Mouse (Mus musculus) retina, postnatal 1 day (tissue): ENCODE results near the gene Dhx35.
A peak's percentile ranks its signal among the peaks of the same experiment; 100 is the strongest.

Experiments
- DNase-seq: peaks from one replicate; pipeline ENCODE4 v3.0.0-alpha.2; 2012

The Dhx35 gene

GRCm38 (mm10) chr2:158794494-158795004 lies at the start of gene Dhx35:
Dhx35 (plus strand) TSS chr2:158794807.
- DNase-seq: peak; percentile 99

DNA sequence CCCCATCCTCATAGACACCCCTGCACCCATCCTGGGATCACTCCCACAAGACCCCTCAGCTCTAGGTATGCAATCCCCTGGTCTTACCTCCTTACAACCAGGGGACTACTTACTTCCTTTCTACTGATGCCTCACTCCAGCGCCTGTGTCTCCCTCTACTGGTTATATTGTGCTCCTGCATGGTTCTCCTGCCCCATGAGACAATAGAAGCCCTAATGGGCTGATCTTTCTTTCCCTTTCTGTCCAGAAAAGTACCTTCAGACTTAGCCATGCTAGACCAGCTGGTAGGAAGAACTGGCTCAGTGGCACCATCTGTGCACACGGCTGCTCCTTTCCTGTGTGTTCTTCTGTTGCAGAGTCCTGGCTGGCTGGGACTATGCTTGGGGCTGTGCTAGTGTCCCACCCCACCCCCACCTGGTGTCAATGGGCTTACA lies 49.5 kb upstream of the Dhx35 start:
- peak; percentile 85 for DNase-seq

DNA sequence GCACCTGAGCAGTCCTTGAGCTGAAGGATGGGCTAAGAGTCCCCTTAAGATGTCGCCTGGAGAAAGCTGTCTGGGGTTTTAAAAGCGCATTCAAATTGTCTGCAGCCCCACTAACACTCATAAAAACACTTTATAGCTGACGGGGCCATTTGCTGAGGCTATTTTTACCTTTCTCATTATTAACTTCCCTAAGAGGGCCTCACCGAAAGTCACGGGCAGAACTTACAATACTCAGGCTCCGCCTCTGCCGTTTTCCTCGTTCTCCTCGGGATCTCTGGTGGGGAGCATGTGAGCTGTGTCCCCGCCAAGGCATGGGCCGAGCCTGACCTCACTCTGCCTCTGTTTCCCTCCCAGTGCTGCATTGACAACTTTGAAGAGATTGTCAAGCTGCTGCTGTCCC lies 48.4 kb upstream of the Dhx35 start:
- no peak for DNase-seq

DNA sequence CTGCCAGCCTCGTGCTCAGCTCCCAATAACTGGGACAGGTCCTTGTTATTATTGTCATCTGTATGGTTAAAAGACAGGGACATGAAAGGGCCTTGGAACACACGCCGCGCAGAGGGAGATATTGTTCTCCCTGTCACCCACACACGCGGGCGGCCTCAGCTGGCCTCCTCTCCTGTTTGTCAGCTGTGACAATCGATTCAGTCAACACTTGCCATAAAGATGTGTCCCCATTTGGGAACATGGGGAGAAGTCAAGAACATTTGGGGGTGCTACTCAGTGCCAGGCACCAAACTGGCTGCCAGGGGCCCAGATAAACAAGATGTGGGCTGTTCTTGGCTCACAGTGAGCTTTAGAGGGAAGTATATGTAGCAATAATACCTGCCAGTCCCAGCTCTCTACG lies 45.2 kb upstream of the Dhx35 start:
- no peak for DNase-seq

DNA sequence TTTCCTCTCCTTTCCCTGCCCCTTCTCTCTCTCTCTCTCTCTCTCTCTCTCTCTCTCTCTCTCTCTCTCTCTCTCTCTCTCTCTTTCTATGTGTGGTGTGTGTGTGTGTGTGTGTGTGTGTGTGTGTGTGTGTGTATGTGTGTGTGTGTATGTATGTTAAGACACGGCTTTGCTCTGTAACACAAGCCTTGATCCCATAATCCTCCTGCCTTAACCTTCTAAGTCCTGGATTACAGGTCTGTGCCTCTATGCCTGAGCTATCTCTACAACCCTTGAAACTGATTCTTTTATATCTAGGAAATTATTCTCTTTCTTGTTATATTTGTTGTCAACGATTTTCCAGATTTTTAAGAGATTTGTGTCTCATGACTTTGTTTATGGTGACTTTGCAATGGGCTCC lies 34.4 kb upstream of the Dhx35 start:
- DNase-seq: peak; percentile 64

- no peak for DNase-seq
Measured at GRCm38 (mm10) chr2:158762339-158762738, 32.3 kb upstream of the Dhx35 start.

- DNase-seq: peak; percentile 98
Measured at GRCm38 (mm10) chr2:158767742-158768339, 26.8 kb upstream of the Dhx35 start, which contains the start of gene Fam83d. Fam83d (plus strand) TSS chr2:158768093.

- peak; percentile 59 for DNase-seq
Measured at GRCm38 (mm10) chr2:158768350-158768749, 26.3 kb upstream of the Dhx35 start.

DNA sequence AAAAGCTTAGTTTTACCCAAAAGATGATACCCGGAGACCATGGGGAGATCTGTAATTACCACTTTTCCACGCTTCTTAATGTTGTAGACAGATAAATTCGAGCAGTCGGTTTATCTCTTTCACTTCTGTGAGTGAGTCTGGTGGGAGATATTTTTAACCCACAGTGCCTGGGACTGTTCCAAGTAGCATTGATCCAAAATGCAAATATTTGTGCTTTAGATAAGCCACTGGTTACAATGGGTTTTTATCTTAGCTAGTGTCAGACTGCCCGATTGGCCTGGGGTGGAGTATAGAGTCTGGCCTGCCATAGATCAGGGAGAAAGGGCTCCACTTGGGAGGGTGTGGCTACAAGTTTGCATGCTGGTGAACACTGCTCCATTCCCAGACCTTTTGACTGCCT lies 25.8 kb upstream of the Dhx35 start:
- DNase-seq: no peak

GRCm38 (mm10) chr2:158770126-158770757 lies 24.4 kb upstream of the Dhx35 start:
- DNase-seq: peak; percentile 16

- no peak for DNase-seq
Measured at GRCm38 (mm10) chr2:158771066-158771763, 23.4 kb upstream of the Dhx35 start.

DNA sequence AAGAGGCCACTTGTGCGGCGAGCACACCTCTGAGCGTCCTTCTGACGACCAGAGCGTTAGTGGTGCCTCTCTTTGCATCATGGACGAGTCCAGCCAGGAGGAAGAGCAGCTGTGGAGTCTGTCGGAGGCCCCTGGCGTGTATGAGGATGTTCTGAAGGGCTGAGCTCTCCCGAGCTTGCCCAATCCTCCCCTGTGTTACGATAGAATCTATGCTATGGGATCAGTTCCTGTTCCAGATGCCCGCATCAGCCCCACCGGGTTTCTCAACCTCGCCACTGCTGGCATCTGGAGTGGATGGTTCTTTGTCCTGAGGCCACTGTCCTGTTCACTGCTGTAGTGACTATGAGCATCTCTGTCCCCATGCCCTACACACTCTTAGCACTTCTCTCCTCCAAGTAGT lies 21.8 kb upstream of the Dhx35 start:
- DNase-seq: no peak

DNA sequence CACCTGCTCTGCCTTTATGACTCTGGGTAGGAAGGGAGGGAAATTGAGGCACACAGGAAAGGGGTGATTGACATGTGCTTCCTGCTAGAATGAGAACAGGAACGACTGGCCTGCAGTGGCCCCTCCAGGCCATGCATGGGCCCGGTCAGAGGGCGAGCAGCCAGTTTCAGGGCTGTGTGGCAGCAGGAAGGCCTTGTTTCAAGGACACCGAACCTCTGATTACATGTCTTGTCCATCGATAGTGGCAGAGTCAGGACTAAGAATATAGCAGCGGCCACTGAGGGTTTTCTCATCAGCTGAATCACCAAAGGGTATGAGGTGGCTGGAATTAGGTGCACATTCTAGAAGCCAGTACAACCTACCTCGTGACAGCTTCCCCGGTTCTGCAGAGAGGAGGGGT lies 19.7 kb upstream of the Dhx35 start:
- no peak for DNase-seq

DNA sequence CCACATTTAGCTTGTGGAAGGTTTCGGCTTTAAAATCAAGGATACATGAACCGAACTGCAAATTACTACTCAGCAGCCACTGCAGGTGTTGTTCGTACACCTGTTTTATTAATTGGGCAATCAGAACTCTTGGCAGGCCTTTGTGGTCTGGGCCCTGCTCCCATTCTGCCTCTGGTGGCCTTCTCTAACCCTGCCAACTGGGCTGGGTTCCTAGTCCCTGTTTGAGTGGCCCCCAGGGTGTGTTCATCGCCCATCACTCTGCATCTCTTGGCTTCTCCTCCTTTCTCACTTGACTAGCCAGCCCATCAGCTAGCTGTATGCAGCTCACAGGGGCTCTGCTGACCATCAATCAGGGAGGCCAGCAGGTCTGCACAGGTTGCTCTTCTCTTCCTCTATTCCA lies 17.9 kb upstream of the Dhx35 start:
- DNase-seq: no peak

DNA sequence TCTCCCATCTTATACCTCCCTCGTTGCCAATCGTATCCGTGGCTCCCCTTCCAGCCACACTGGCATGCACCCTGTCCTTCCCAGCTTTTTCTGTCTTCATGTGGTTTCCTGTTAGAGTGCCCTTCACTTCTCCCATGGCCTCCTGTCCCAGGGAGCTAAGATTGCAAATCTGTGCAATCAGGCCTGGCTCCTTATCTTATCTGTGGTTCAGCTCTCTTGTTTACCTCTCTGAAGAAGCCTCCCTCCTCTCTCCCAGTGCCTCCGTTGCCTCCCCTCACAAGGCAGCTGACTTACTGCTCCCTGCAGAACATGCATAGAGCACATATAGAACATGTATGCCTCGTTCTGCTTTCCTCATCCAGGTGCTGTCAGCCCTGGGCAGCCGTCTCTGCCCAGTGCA lies 17.1 kb upstream of the Dhx35 start:
- DNase-seq: no peak

GRCm38 (mm10) chr2:158778349-158778748 lies 16.3 kb upstream of the Dhx35 start:
- DNase-seq: no peak

- DNase-seq: no peak
Measured at GRCm38 (mm10) chr2:158781126-158781525, 13.5 kb upstream of the Dhx35 start.

- peak; percentile 11 for DNase-seq
Measured at GRCm38 (mm10) chr2:158786927-158787795, 7.4 kb upstream of the Dhx35 start.

DNA sequence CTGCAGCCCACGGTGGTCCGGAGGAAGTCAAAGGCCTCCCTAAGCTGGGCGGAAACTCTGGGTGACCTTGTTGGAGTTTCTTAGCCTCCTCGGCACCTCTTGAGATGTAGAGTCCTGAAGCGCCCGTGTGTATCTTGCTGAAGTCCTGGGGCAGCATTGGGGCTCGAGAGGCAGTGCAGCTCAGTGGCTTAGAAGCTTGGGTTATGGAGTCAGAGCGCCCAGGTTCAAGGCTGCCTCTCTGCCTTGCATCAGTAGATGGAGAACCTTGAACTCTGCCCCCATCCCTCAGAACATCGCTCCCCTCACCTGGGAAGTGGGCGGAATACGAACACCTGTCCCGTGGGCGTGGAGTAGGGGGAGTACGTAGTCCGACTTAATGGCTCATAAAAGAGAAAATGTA lies 436 bp downstream of the Dhx35 start:
- DNase-seq: no peak

DNA sequence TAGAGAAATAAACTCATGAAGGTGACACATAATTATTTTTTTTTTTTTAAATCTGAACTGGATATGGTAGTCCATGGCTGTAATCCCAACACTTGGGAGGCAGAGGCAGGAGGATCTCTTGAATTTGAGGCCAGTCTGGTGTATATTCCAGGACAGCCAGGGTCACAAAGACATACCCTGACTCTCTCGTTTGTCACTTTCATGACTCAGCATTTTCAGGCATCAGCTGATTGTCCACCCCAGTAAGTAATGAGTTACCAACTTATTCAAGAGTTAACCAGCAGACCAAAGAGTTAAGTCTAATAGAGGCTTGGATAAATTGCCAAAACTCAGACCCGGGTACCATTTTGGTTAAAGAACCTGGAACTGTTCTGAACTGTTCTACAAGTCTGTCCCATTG lies 1.3 kb downstream of the Dhx35 start:
- no peak for DNase-seq

DNA sequence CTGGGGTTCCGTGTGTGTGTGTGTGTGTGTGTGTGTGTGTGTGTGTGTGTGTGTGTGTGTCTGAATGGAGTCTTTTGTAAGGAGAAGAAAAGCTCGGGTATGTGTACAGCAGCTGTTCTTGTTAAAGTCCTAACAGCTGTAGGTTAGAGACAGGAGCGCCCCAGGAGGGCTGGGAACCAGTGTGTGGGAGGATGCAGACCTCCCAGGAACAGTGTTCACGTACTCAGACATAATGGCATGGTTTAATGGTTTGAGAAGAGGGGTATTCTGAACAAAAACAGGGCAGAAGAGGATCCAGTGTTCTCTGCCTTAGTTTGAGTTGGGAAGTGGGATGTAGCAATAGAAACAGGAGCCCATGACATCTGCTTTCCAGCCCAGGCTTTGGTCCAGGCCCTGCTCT lies 4.7 kb downstream of the Dhx35 start:
- DNase-seq: peak; percentile 30

DNA sequence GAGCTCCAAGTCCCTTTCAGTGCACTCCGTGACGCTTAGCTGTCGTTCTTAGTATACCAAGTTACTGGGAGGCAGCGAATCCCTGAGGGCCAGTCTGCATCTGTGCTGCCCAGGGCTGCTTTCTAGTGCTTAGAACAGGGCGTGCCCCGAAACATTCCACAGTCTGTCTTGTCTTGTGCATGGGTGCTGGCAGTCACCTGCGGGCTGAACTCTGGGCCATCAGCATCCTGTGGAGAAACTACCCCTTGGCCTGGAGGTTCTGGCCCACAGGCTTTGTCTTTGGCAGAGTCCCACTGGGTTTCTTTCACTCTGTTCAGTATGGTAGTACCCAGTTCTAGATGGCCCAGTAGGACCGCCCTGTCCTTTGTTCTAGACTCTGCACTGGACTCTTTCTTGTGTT lies 6.2 kb downstream of the Dhx35 start:
- no peak for DNase-seq

GRCm38 (mm10) chr2:158803575-158803974 lies 9.0 kb downstream of the Dhx35 start:
- DNase-seq: no peak
